Mouse (Mus musculus) 3T3-L1 (cell line): ENCODE results near the gene 1700001P01Rik.

Source experiments
- DNase-seq: peaks from one replicate; pipeline ENCODE4 v3.0.0-alpha.2; 2015; ENCODE audit warnings: low read depth, low spot score

1700001P01Rik gene

GRCm38 (mm10) chr11:97775808-97776496 lies at the start of gene 1700001P01Rik:
TSS of gene 1700001P01Rik (minus strand) at chr11:97775918.
- no peak for DNase-seq

DNA sequence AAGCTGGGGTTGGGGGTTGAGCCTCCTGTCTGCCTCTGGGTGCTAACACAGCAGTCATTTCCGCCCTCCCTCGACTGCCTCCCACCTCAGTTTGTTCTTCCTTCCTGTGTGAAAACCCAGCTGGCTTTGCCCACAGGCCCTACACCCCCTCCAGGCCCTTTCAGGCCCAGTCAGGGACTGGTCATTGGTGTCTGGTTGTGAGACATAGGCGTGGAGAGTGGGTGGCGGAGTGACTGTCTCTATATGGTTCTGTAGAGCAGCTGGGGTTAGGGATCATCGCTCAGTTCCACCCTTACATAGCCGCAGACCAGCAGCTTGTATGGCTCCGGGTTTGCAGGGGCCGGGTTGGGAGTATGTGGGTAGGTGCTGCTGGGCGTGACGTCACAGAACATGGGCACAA lies 49.6 kb upstream of the 1700001P01Rik start:
- no peak for DNase-seq

- no peak for DNase-seq
These were observed 49.2 kb upstream of the 1700001P01Rik start for GRCm38 (mm10) chr11:97824895-97825294.

- no peak for DNase-seq
These were observed 48.5 kb upstream of the 1700001P01Rik start for GRCm38 (mm10) chr11:97824168-97824567.

DNA sequence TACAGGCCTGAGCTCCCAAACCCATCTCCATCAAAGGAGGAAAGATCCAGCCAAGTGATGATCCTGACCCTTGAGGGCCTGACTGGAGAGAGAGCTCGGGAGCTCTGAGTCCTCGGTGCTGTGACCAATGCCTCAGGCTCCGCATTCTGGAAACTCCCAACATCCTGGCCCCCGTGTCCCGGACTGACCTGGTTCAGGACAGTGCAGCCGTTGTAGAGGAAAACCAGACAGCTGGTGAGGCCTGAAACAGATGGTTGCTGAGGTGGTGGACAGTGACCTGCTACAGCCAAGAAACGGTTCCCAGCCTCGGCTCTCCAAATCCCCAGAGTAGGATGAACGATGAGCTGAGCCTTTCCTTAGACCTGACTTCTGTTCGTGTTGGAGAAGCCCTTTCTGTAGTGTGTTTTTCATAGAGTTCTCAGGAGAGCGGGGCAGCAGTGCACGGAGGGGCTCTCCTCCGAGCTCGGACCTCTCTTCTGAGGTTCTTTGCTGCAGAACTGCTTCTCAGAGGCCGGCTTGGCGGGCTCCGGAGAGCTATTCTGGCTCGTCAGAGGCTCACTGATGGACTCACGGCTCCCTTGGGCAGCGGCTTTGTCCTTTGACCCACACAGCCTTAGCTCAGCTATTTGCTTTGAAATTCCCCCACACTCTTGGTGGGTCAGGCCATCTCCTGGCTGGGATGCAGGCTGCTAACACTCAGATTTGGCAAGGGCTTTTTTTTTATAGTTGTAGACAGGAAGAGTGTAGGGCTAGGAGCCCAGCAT lies 47.3 kb upstream of the 1700001P01Rik start:
- no peak for DNase-seq

DNA sequence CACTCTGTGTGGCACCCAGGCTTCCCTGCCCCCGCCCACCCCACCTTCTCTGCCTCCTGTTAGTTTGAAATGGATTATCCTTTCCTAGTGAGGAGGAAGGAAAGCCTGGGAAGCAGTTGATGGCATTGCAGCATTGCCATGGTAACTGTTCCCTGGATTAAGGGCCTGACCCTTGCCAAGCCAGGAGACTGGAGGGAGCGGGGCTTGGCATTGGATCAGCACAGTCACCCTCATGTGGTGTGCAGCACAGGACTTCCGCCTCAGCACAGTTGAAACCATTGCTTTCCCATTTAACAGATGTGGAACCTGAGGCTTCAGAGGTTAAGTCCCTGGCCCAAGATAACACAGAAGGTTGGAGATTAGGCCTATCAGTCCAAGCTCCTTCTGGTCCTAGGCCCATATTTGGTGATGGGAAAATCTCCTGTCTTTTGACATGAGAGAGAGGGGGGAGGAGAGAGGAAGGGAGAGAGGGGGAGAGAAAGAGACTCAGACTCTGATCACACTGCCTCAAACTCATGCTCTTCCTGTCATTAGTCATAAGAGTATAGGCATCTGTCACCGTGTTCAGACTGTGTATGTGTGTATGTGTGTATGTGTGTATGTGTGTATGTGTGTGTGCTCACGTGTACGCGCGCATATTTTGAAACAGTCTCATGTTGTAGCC lies 45.8 kb upstream of the 1700001P01Rik start:
- DNase-seq: peak; percentile 73

GRCm38 (mm10) chr11:97820840-97821239 lies 45.1 kb upstream of the 1700001P01Rik start:
- peak; percentile 92 for DNase-seq

DNA sequence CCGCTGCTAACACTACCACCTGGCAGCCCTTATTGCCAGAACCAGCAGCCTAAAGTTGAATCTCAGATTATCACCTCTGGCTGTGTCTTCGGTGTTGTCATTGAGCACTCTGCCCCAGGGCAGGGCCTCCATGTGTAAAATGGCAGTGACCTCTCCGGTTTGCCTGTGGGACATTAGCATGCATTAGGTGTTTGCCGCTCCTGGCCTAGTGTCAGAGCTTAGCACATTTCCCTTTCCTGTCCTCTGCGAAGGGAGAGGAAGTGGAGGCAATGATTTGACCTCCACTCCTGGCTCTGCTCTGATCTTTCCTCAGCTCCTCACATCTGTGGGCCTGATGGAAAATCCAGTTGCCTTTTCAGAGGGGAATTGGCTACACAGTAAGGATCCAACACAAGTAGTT lies 44.2 kb upstream of the 1700001P01Rik start:
- DNase-seq: no peak

- no peak for DNase-seq
These were observed 43.4 kb upstream of the 1700001P01Rik start for GRCm38 (mm10) chr11:97819102-97819501.

GRCm38 (mm10) chr11:97818571-97818970 lies 42.9 kb upstream of the 1700001P01Rik start:
- DNase-seq: no peak

- DNase-seq: no peak
These were observed 42.3 kb upstream of the 1700001P01Rik start for GRCm38 (mm10) chr11:97818003-97818402.

- DNase-seq: peak; percentile 74
These were observed 41.7 kb upstream of the 1700001P01Rik start for GRCm38 (mm10) chr11:97817379-97817778.

DNA sequence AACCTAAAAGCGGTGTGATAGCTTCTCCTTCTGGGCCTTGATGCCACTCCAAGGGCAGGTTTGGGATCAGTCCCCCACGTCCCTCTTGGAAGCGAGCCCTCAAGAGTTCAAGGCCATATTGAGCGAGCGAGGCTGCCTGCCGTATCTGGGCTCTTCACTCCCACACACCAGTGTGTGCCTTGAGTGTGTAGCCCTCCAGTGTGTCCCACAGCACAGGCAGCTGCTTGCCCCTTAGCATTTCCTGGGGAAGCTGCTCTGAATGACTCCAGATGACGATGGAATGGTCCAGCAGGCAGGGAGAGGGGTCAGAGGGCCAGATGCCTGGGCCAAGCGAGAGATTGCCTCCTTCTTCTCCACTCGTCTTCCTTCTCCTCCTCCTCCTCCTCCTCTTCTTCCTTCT lies 41.2 kb upstream of the 1700001P01Rik start:
- DNase-seq: no peak

DNA sequence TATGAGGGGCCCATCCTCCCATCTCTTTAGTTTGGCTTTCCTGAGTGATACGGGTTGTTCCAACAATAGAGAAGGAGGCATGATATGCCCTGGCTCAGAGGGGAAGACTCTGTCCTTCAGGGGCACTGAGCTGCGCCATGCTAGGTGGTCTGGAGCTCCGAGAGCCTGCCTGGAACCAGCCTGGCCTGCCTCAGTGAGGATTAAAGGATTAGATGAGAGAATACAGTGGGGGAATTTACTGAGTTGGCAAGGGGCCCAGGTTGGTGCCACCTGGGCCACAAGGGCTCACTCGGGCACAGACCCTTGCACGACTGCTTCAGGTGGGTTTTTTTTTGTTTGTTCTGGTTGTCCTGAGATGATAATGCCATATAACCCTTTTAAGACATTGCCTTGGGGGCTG lies 40.5 kb upstream of the 1700001P01Rik start:
- DNase-seq: no peak

GRCm38 (mm10) chr11:97815736-97816135 lies 40.0 kb upstream of the 1700001P01Rik start:
- no peak for DNase-seq

DNA sequence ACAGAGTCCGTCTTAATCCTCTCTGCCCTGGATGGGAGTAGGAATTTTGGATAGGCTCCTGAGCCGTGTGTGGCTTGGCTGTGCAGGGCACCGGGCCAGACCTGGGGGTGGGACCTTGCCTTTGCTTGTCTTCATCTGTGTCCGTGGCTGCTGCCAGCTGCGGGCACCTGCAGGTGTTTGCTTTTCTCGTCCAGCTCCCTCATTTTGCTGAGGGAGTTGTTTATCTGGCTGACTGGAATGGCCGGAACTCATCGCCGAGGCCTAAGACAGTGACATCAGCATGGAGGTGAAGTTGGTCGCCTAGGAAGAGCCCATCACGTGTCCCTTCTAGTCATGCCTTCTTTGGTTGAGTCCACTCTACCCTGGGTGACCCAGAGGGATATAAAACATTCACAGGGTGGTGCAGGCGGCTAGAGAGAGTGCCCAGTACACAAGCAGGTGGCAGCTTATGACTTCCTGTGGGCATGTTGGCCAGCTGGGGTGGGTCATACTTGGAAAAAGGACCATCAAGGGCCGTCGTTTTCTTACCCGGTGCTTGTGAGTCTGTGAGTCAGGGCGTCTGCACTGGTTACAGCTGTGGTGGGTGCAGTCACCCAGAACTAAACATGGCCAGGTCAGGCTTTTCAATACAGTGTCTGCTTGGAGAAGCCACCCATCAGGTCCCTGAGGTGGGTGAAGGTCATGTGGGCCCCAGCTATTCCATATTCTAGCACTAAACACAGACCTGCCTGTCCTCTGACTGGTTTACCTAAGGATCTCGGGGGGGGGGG lies 38.2 kb upstream of the 1700001P01Rik start:
- no peak for DNase-seq

DNA sequence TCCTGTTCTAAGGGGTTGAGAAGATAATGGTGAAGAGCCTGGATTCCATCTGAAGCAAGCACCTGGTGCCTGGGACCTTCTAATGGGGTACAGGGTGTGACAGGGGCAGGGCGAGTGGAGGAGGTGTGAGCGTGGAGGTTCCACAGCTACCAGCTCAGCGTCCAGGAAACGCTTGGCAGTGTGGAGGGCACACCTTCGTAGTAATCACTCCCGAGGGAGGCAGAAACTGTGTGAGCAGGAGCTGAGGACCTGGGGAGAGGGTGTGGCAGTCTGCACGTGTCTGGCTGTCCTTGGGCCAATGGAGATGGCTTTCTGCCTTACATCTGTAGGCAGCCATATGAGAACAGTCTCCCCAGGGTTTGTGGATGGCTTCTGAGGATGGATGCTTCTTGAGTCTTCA lies 37.4 kb upstream of the 1700001P01Rik start:
- no peak for DNase-seq

- DNase-seq: no peak
These were observed 36.8 kb upstream of the 1700001P01Rik start for GRCm38 (mm10) chr11:97812491-97812921.

DNA sequence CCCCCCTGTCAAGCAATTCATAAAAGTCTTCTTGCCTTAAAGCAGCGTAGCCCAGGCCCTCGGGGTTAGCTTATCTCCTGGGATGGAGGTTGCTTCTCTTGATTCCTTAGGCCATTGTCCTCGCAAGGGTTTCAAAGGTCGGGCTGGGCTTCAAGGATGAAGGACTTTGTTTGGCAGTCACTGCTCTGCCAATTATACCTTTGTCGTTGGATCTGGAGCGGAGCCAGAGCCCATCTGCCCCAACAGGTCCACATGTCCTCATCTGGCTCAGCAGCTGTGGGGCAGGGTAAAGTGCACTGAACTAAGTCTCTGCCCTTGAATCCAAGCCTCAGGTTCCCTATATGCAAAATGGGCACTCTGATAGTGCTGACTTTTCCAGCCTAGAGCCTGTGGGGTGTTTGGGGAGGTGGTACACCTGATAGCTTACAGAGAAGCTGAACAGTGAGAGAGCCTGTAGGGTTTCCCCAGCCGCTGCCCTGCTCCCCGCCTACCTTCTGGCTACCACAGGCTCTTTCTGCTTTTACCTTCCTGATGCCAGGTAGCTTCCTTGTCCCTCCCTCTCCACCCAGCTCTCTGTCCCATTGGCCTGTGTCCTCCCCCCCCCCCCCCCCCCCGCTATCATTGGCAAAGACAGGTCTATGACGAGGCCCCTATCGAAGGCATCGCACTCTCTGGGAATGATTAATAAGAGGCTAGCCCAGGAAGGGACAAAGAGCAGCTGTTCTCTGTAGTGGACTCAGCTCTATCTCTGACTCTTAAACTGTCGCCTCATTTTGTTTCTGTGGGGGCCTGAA lies 36.0 kb upstream of the 1700001P01Rik start:
- DNase-seq: no peak

DNA sequence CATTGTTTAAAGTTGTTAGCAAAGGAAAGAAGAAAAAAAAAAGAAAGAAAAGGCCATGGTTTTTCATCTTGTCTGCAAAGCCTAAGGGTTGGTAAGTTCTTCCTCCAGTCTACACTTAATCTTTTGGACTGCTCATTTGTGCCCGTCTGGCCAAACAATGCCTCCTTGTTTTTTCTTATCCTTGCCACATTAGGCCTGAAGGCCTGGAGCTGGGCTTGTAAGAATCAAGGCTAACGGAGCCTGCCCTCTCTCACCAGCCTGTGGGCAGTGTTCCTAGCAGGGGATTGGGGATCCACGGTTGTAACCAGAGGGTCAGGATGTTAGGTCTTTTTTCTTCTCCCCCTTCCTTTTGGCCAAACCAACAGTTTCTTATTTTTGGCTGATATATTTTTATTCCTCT lies 35.3 kb upstream of the 1700001P01Rik start:
- DNase-seq: no peak

- DNase-seq: no peak
These were observed 34.6 kb upstream of the 1700001P01Rik start for GRCm38 (mm10) chr11:97810356-97810755.
